Mouse (Mus musculus): ENCODE data around the gene Fbxo28. TPM values are rescaled to one million over a fixed set of nuclear protein-coding genes. Genes with fewer than 3 reads are reported as not detected.
A peak's percentile ranks its signal among the peaks of the same experiment; 100 is the strongest.
"Not testable (repeated sequence)": the region's sequence is repeated elsewhere in the genome, so short reads cannot be mapped to it uniquely, and the experiment has no call there.

The Fbxo28 gene
- total and polyA plus RNA-seq, 2 experiments from 2014 or later, result 15.8 to 35.0 TPM

DNA sequence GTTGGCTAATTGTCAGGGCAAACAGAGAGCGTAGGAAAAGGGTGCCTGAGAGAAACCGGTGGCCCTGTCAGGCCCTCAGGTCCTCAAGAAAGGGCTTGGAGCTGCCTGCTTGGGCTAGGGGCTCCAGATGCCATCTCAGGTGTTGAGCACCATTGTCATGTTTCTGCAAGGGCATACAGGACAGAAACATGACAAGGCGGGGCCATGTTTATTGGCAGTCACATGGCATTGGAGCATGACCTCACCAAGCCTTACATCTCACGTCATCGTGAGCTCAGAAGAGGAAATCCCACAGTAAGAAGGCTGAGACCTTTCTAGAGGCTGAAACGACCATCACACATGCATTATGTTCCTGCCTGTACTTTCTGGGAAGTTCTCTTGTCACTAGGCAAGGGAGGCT, 45.3 kb downstream of the Fbxo28 start:
- TF ChIP-seq CTCF (IDR thresholded peaks at IDR 0.05; ENCODE audit: low read depth), result no peak
- DNase-seq (ENCODE audit: low spot score), result no peak
- Histone ChIP-seq H3K4me1 (ENCODE audit: insufficient read depth, low read length) (no peaks in the 10 kb centered on the region), H3K4me3 (ENCODE audit: low read length) (no peak overlapping the region), H3K36me3 (ENCODE audit: insufficient read depth, low read length) (no peaks in the 10 kb centered on the region), H3K9me3 (ENCODE audit: low read length) (no peaks in the 10 kb centered on the region), H3K9ac (replicated peaks; ENCODE audit: low read length) (no peak overlapping the region), H3K4me2 (ENCODE audit: low read depth, low read length) (no peak overlapping the region), H3K27ac (no peak overlapping the region), H3K27me3 (ENCODE audit: insufficient read depth, low read length) (no peaks in the 10 kb centered on the region)
- 87% methylated on average over 6 of the region's 6 CpGs for WGBS
- ATAC-seq, result no peak

DNA sequence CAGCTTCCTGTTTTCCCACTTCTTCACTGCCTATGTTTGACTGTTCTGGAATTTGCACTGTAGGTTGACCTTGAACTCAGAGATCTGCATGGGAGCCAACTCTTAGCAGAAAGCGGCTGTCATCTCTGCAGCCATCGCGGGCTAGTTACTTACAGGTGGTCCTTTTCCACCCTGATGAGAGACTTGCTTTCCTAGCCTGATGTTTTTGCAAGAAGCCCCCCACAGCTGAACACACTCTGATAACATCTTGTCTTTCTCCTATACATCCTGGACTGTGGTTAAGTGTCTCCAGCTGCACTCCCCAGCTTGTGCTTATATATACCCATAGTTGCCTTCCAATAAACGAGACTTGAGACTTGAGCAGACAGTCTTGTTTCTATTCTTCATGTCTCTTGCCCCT, 49.1 kb downstream of the Fbxo28 start:
- TF ChIP-seq CTCF (IDR thresholded peaks at IDR 0.05; ENCODE audit: low read depth), result no peak
- Histone ChIP-seq H3K4me2 (ENCODE audit: low read depth, low read length) (no peak overlapping the region), H3K36me3 (ENCODE audit: insufficient read depth, low read length) (no peaks in the 10 kb centered on the region), H3K9ac (replicated peaks; ENCODE audit: low read length) (no peak overlapping the region), H3K27me3 (ENCODE audit: insufficient read depth, low read length) (no peaks in the 10 kb centered on the region), H3K27ac (no peak overlapping the region), H3K9me3 (ENCODE audit: low read length) (no peaks in the 10 kb centered on the region), H3K4me3 (ENCODE audit: low read length) (no peak overlapping the region), H3K4me1 (ENCODE audit: insufficient read depth, low read length) (no peaks in the 10 kb centered on the region)
- 81% methylated on average over 4 of the region's 4 CpGs for WGBS
- DNase-seq (ENCODE audit: low spot score) (no peak), ATAC-seq (no peak)

GRCm38 (mm10) chr1:182290741-182291140, 50.7 kb downstream of the Fbxo28 start:
- not testable (repeated sequence) for H3K9ac ChIP-seq (replicated peaks; ENCODE audit: low read length); H3K9me3 ChIP-seq (ENCODE audit: low read length); H3K4me2 ChIP-seq (ENCODE audit: low read depth, low read length); H3K4me1 ChIP-seq (ENCODE audit: insufficient read depth, low read length); H3K4me3 ChIP-seq (ENCODE audit: low read length); DNase-seq (ENCODE audit: low spot score); H3K27me3 ChIP-seq (ENCODE audit: insufficient read depth, low read length); H3K36me3 ChIP-seq (ENCODE audit: insufficient read depth, low read length); H3K27ac ChIP-seq; ATAC-seq
- 95% methylated on average over 3 of the region's 3 CpGs for WGBS

DNA sequence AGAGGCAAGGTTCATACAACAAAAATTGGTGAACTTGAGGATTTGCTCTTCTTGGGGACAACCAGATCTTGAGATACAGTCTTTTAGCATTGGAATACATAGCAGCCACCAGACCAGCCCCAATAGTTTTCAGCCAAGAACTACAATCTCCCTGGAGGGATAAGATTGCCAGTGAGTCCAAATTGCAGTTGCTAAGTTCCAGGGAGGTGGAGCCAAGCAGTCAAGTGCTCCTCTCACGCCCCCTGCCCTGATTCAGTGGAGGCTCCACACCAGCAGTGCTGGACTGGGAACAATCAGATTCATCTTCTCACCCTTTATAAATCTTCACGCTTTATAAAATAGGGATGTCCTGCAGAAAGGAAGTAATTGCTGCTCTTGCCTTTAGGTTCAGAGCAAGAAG, 51.6 kb downstream of the Fbxo28 start:
- ATAC-seq (no peak), DNase-seq (ENCODE audit: low spot score) (peak; percentile 43)
- H3K27ac ChIP-seq, result no peak overlapping the region
- H3K4me3 ChIP-seq (ENCODE audit: low read length), result no peak overlapping the region
- H3K4me1 ChIP-seq (ENCODE audit: insufficient read depth, low read length), result no peaks in the 10 kb centered on the region
- H3K9ac ChIP-seq (replicated peaks; ENCODE audit: low read length), result no peak overlapping the region
- WGBS, result 45% methylated on average over 2 of the region's 2 CpGs
- TF ChIP-seq CTCF (IDR thresholded peaks at IDR 0.05; ENCODE audit: low read depth), result no peak
- H3K27me3 ChIP-seq (ENCODE audit: insufficient read depth, low read length), result no peaks in the 10 kb centered on the region
- no peaks in the 10 kb centered on the region for H3K9me3 ChIP-seq (ENCODE audit: low read length)
- H3K4me2 ChIP-seq (ENCODE audit: low read depth, low read length), result no peak overlapping the region
- H3K36me3 ChIP-seq (ENCODE audit: insufficient read depth, low read length), result no peaks in the 10 kb centered on the region

GRCm38 (mm10) chr1:182288601-182289000, 52.8 kb downstream of the Fbxo28 start:
- no peaks in the 10 kb centered on the region for H3K27me3 ChIP-seq (ENCODE audit: insufficient read depth, low read length)
- 64% methylated on average over 2 of the region's 2 CpGs for WGBS
- H3K36me3 ChIP-seq (ENCODE audit: insufficient read depth, low read length), result no peaks in the 10 kb centered on the region
- DNase-seq (ENCODE audit: low spot score) (no peak), ATAC-seq (no peak)
- no peaks in the 10 kb centered on the region for H3K9me3 ChIP-seq (ENCODE audit: low read length)
- H3K4me2 ChIP-seq (ENCODE audit: low read depth, low read length), result no peak overlapping the region
- H3K4me3 ChIP-seq (ENCODE audit: low read length), result no peak overlapping the region
- no peak overlapping the region for H3K9ac ChIP-seq (replicated peaks; ENCODE audit: low read length)
- no peaks in the 10 kb centered on the region for H3K4me1 ChIP-seq (ENCODE audit: insufficient read depth, low read length)
- H3K27ac ChIP-seq, result no peak overlapping the region
- TF ChIP-seq CTCF (IDR thresholded peaks at IDR 0.05; ENCODE audit: low read depth), result no peak

DNA sequence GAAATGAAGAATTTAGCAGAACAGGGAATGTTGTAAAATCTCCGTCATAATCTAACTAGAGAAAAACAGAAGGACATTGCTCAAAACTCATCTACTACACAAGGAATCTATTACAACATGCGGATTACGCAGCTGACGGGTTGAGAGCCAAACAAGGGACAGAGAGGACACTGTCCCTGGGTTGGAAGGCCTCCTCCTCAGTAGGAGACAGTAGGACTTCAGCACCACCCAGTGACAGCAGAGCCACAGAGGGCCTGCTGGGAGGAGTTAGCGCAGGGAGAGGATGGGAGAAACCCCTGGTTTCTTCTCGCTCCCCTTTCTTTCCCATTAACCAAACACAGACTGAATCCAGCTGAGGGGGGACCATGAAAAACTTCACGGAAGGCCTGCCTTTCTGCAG, 53.6 kb downstream of the Fbxo28 start:
- Histone ChIP-seq H3K27ac (no peak overlapping the region), H3K9me3 (ENCODE audit: low read length) (no peaks in the 10 kb centered on the region), H3K9ac (replicated peaks; ENCODE audit: low read length) (no peak overlapping the region), H3K27me3 (ENCODE audit: insufficient read depth, low read length) (no peaks in the 10 kb centered on the region), H3K36me3 (ENCODE audit: insufficient read depth, low read length) (no peaks in the 10 kb centered on the region), H3K4me2 (ENCODE audit: low read depth, low read length) (no peak overlapping the region), H3K4me1 (ENCODE audit: insufficient read depth, low read length) (0 out of 2 replicates have a peak, but pooled peaks cover 5% of the 10 kb centered on the region), H3K4me3 (ENCODE audit: low read length) (no peak overlapping the region)
- DNase-seq (ENCODE audit: low spot score), result no peak
- no peak for TF ChIP-seq CTCF (IDR thresholded peaks at IDR 0.05; ENCODE audit: low read depth)
- WGBS, result 80% methylated on average over 7 of the region's 7 CpGs
- no peak for ATAC-seq

- H3K4me2 ChIP-seq (ENCODE audit: low read depth, low read length), result no peak overlapping the region
- no peaks in the 10 kb centered on the region for H3K27me3 ChIP-seq (ENCODE audit: insufficient read depth, low read length)
- DNase-seq (ENCODE audit: low spot score) (no peak), ATAC-seq (no peak)
- no peaks in the 10 kb centered on the region for H3K9me3 ChIP-seq (ENCODE audit: low read length)
- H3K4me3 ChIP-seq (ENCODE audit: low read length), result no peak overlapping the region
- no peaks in the 10 kb centered on the region for H3K36me3 ChIP-seq (ENCODE audit: insufficient read depth, low read length)
- no peak overlapping the region for H3K27ac ChIP-seq
- 92% methylated on average over 2 of the region's 2 CpGs for WGBS
- H3K9ac ChIP-seq (replicated peaks; ENCODE audit: low read length), result no peak overlapping the region
- peaks cover 15% of the 10 kb centered on the region for H3K4me1 ChIP-seq (ENCODE audit: insufficient read depth, low read length)
- no peak for TF ChIP-seq CTCF (IDR thresholded peaks at IDR 0.05; ENCODE audit: low read depth)
These were observed 56.6 kb downstream of the Fbxo28 start for GRCm38 (mm10) chr1:182284795-182285194.
